Mouse (Mus musculus) gonadal fat pad, adult 2 months (tissue): ENCODE data around the gene Vdr. TPM values are rescaled to one million over a fixed set of nuclear protein-coding genes. Genes with fewer than 3 reads are reported as not detected.

Source experiments
- DNase-seq: peaks from one replicate; pipeline ENCODE4 v3.0.0-alpha.2; 2012; ENCODE audit warnings: low read depth
- polyA plus RNA-seq: library from polyadenylated mRNA; depleted of rRNA; stranded (reverse); fragments of >200 nt; gene quantifications from 2 replicates; pipeline ENCODE4 v1.2.3, GENCODE M21; 2012; rRNA removed

The Vdr gene
- polyA plus RNA-seq, 1 experiment: 2.6 TPM

- DNase-seq: no peak
Measured at GRCm38 (mm10) chr15:97811307-97811706, 99.1 kb downstream of the Vdr start.

GRCm38 (mm10) chr15:97810399-97810798 lies 100.0 kb downstream of the Vdr start:
- DNase-seq: no peak

DNA sequence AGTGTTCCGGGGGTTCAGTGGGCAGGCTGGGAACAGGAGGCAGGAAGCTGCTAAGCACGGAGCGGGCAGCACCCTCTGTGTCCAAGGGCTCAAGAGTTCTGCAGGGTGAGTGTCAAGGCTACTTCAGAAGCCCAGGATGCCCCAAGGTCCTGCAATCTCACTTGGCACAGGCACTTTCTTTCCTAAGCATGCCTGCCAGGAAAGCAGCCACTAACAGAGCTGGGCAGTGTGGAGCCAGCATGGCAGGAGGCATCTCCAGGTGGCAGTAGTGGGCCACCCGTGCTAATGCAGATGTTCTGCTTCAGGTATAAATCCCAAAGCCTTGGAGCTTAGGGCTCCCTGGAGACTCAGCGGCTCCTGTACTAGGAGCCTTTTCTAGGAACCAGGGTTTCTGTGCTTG lies 100.5 kb downstream of the Vdr start:
- no peak for DNase-seq

- no peak for DNase-seq
Measured at GRCm38 (mm10) chr15:97809206-97809605, 101.2 kb downstream of the Vdr start.

DNA sequence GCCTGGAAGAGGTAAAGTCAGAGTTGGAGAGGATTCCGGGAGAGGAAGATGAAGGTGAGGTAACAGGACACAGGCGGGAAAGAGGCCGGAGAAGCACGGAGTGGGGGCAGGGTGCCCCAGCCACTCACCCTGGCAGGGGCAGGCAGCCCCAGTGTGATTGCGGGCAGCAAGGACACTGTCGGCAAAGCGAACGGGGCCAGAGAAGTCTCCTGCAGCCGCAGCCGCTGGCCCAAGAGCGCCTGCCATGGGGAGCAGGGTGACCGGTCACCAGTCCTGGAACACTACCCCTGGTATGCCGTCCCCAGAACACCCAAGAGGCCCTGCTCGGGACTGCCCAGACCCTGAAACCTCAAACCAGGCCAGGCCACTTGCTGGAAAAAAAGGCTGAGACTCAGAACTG lies 101.9 kb downstream of the Vdr start:
- DNase-seq: no peak

DNA sequence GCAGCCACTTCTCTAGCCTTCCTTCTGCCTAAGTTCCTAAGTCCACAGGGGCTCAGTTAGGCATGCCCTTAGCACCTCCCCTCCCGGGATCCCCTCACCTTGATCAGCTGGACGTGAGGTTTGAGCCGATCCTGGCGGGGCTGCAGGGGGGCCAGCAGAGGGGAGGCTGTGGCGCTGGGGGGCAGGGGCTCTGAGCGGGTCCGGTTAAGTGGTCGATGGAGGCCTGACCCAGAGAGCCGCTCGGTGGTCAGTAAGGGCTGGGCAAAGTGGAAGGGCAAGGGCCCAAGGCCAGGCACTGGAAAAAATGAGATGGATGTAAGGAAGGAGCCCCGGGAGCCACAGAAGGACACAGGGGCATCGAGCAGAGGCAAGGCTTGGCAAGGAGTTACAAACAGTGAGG lies 102.6 kb downstream of the Vdr start:
- DNase-seq: no peak

Other genes starting within 250 kb of the Vdr start
- gene Rpap3, start 204.8 kb downstream of the Vdr start, polyA plus RNA-seq: 7.0 and 7.1 TPM in 2 replicates
- 2.9 and 3.2 TPM in 2 replicates for gene Endou, start 179.3 kb downstream of the Vdr start, polyA plus RNA-seq
- gene Rapgef3, start 142.7 kb downstream of the Vdr start, polyA plus RNA-seq: 60.8 and 102 TPM in 2 replicates
- gene Slc48a1, start 132.1 kb downstream of the Vdr start, polyA plus RNA-seq: 151 and 229 TPM in 2 replicates
- gene Hdac7, start 66.1 kb downstream of the Vdr start, polyA plus RNA-seq: 87.1 and 89.1 TPM in 2 replicates
- gene Tmem106c, start 53.6 kb upstream of the Vdr start, polyA plus RNA-seq: 83.4 and 110 TPM in 2 replicates
- gene Col2a1, start 94.1 kb upstream of the Vdr start, polyA plus RNA-seq: 0.04 and 0.23 TPM in 2 replicates
- 24.0 and 24.4 TPM in 2 replicates for gene Pfkm, start 182.0 kb upstream of the Vdr start, polyA plus RNA-seq
- 10.8 and 13.5 TPM in 2 replicates for gene Senp1, start 183.1 kb upstream of the Vdr start, polyA plus RNA-seq